Mouse (Mus musculus) A20 (cell line): ENCODE results near the gene Pla2g12b.
"Not testable (repeated sequence)": the region's sequence is repeated elsewhere in the genome, so short reads cannot be mapped to it uniquely, and the experiment has no call there.

Experiments
- DNase-seq: peaks from one replicate; pipeline ENCODE4 v3.0.0-alpha.2; 2011; ENCODE audit warnings: low read depth, low spot score

The Pla2g12b gene

DNA sequence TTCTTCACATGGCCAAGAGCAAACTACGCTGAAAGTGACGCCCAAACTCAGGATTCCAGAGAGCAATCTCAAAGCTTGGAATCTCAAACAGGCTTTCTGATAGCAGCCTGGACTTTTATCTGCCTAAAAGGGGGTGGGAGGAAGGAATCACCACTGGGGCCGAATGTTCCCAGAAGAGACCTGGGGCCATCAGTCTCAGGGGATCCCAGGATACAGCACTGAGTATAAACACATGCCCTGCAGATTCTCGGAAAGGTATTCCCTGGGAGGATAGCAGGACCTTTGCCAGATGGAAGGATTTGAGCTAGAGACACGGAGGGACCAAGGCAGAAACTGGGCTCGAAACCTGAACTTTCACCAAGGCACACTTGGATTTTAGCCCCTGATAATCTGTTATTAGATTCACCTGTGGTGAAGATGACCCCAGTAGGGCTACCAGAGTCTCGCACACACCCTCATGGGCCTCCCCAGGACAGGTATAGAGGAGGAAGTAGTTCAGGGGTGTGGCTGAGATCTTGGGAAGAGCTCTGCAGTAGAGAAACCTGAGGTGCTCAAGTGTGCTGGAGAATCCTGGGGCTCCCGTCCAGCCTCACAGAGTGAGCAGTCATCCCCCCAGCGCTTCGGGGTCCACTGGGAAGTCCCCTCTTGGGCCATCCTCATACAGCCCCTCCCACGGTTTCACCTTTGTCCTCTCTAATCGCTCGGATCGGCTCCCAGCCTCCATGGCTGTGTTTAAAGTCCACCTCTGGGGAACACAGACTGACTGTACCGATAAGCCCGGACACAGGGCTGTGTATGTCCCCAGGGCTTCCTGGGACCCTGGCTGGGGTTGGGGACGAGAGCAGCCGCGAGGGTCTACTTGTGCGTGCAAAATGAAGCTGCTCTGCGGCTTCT is at the start of gene Pla2g12b:
Gene Pla2g12b (plus strand): TSS at position 762 of the 894 bp plus-strand sequence.
- no peak for DNase-seq

DNA sequence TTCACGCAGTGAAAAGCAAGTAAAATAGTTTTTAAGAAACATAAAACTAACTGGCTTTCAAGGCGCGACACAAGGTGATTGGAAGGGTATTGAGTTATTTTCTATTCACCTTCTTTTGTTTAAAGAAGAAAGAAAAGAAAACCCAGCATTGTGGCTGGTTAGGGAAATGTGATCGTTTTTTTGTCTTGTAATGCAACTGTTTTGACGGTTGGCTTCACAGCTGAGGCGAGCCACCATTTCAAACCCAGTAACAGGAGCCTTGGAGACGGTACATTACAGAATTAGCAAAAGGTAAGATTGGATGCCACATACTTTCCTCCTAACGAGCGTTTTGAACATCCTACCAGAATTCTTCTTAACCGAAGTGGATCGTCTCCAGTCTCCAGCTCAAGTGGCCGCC is 49.3 kb upstream of the Pla2g12b start:
- DNase-seq = no peak

DNA sequence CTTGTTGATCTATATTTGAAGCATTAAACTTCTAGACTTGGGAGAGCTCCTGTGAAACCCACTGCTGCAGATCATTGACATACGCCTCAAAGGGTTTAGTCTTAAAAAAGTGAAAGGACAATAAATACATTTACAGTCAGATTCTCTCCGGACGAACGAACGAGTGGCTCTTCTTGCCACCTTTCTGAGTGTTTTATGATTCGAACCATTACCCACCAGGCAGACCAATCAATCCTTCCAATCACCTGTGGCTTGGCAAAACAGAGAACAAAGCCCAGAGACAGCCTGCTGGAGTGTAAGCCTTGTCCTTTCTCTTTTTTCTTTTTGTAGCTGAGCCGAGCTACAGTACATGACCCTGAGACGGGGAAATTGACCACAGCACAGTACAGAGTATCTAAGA is 48.4 kb upstream of the Pla2g12b start:
- DNase-seq = no peak

DNA sequence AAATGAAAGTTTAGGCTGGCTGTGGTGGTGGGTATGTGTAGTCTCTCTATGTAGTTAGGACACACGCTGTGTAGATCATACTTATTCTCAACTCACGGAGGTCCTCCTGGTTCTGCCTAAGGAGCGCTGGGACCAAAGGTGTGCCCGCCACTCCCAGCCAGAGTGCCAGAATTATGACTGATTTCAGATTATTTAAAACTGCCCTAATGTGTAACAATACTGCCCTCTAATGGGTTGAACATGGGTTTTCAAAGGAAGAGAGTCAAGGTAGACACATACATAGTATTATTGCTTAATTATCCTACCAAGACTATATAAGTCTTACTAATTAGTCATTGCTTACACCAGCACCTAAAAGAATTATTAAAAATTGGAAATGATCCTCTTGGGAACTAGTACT is 44.7 kb upstream of the Pla2g12b start:
- no peak for DNase-seq

DNA sequence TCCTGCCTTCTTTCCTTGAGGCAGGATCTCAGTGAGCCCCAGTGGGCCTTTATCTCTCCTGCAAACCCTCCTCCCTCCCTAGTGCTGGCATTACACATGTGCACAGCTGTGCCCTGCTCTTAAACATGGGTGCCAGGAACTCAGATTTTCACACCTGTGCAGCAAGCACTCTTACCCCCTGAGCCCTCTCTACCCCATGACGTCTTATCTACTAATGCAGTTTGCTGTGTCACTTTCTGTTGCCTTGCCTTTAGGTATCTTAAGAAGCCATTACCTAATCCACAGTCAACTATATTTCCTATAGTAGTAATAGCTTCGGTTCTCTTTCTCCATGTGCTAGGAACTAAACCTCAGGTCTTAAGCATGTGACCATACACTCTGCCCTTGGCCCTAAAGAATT is 40.3 kb upstream of the Pla2g12b start:
- no peak for DNase-seq

DNA sequence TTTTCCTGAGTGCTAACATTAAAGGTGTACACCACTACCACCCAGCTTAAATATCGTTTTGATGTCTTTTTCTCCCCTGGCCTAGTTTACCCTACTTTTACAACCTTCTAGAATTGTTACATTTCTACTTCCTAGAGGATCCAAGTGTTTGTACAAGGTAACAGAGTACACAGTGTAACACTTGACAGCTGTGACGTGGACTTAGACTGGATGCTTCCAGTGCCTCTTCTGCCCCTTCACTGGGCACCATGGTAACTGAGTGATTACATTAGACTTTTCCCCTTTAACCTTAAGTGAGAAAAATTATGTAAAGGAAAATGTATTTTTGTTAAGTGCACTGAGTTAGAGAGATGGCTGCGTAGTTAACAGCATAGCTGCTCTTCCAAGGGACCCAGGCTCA is 38.9 kb upstream of the Pla2g12b start:
- DNase-seq = no peak

DNA sequence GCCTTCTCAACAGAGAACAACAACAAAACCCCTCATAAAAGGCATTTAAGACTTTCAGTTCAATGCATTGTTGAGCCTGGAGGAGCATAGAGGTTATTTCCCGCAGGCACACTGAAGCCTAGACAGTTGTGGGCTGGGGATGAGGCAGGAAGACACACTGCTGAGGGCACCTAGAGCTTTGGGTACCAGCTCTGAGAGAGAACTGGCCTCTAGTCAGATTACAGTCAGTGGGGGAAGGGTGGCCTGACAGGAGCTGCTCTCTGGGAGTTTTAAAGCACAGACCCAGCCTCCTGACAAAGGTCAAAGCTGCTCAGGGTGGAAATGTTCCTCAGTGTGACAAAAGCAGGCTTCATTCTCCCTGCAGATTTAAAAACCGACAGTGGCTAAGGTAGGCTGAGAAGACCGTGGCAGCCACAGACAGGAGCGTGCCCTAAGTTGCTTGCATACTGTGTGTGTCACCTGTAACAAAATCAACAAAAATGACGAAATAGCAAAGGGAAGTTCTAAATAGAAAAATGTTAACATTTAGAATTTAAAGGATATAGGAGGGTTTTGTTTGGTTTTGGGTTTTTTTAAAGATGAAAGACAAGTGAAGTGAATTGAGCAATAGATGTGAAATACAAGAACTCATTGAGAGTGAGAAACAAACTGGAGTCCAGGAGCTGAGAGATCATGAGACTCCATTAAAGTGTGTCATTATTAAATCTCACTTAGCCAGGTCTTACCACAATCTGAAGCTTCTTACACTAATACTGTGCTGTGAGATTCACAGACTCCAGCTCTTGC is 37.5 kb upstream of the Pla2g12b start:
- no peak for DNase-seq

DNA sequence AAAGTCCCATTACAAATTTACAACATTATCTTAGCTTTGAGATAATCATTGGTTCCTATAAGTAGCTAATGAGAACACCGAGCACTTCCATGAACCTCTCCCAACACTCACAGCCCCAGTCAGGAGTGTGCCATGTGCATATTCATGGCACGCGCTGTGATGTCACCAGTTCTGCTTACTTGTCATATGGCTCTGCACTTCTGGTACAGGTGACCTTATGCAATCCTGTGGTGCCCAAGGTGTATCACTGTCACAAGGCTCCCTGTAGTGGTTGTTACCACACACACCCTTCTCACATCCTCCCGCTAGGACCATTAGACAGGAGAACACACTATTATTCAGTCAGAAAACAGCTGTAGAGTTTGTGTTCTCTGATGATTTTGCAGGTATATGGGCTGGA is 36.7 kb upstream of the Pla2g12b start:
- no peak for DNase-seq

DNA sequence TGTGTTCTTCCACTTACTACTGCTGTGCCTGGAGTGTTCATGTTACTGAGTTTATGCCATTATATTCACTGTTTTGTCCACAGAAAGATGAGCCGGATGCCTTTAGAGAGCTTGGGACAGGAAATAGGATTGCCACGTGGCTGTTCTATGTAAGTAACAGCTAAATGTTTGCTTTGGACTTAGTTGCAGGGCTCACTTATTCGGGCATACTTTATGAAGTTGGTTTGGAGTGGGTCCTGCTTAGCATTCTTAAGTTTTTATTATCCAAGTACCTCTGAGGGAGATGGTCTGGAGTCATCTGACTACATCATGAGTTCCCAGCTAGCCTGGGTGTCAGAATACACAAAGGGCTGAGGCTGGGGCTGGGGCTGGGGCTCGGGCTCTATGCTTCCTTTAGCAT is 36.3 kb upstream of the Pla2g12b start:
- no peak for DNase-seq

DNA sequence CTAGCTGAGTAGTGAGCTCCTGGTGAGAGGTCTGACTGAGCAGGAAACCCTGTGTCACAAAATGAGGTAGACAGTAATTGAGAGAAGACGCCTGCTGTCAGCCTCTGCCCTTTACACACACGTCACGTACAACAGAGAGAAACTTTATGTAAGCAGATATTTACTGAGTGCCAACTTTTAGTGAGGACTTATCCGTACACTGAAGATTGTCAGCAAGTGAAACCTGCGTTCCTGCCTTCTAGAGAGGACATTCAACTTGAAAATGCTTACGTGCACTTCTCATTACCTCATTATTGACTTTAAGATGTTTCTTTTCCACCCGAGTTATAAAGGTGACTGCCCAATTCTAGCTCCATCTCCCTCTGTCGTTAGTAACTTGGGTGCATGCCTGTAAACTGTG is 34.7 kb upstream of the Pla2g12b start:
- DNase-seq = no peak

DNA sequence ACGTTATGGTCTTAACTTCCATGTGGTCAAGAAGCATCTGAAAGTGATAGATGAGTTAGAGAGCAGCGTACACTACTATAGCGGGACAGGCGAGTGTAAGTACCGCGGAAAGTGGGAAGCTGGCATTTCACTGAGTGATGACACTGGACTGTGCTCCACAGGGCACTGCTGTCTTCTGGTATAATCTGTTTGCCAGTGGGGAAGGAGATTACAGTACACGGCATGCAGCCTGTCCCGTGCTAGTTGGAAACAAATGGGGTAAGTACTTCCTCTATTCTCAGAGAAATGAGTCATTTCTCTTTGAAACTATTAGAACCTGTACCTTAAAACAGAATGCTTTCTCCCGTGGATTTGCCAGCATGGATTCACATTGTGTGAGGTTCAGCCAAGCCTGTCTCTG is 34.0 kb upstream of the Pla2g12b start:
- no peak for DNase-seq

DNA sequence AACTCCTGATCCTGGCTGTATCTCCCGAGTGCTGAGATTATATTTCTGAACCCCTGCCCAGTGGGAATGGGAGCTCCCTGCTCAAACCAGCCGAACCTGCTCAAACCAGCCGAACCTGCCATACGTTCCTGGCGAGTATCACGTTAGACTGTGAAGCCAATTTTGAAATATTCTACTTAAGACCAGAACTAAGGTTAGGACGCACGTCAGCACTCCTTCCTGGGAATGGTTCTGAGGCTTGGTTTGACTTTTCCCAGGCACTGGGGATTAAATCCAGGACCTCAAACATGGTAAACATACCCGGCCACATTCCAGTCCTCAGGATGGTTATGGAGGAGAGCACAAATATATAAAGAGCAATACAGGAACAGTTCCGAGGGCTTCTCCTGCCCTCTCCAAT is 25.6 kb upstream of the Pla2g12b start:
- DNase-seq = no peak

DNA sequence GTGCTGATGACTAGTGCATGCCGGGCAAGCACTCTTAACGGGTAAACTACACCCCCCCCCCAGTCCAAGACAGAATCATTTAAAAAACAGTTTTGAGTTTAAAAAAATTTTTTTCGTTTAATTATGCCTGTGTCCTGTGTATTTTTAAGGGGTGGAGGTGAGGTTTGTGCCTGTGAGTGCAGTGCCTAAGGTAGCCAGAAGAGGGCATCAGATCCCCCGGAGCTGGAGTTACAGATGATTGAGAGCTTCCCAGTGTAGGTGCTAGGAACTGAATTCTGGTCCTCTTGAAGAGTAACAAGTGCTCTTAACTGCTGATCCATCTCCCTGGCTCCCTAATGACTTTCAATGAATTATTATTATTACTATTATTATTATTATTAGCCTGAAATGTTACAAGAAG is 24.7 kb upstream of the Pla2g12b start:
- DNase-seq = no peak

DNA sequence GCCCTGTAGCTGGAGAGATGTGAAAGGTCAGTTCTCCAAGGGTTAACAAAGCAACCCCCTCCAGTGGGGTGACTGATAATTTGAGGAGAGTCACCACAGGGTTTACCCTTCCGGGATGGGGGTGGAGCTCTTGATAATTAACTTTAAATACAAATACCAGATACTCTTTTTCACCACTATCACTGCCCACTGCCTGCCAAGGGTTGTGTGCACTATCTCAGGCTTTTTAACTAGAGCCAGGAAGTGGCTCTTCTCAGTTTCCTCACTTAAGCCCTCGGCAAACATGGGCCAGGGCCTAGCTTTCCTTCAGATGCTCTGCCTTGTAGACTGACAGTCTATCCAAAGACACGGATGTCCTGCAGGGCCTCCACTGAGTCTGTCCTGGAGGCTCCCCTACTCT is 23.5 kb upstream of the Pla2g12b start:
- no peak for DNase-seq

DNA sequence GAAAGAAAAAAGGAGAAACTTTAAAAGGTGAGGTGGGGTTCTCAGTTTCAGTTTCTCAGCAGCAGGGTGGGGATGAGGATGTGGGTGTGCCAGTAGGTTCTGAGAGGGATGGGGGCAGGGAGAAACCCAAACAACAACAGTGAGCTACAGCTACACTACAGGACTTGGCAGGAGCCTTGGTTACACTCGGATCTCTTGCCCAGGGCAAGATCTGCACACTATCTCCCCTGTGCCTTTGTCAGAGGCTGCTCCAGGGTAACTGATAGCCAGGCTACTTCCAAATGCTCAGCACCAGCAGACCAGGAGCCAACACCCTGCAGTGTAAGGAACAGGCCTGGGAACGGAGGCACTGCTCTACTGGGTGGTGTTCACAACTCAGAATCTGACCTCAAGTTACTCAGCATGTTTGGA is 23.0 kb upstream of the Pla2g12b start:
- DNase-seq = no peak

DNA sequence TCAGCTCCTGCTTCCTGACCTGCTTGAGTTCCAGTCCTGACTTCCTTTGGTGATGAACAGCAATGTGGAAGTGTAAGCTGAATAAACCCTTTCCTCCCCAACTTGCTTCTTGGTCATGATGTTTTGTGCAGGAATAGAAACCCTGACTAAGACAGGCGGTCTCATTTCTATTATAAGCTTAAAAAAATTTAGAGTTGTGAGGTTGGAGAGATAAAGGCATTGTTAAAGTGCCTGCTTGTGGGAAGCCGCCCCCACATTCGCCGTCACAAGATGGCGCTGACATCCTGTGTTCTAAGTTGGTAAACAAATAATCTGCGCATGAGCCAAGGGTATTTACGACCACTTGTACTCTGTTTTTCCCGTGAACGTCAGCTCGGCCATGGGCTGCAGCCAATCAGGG is 21.9 kb upstream of the Pla2g12b start:
- peak; percentile 65 for DNase-seq

DNA sequence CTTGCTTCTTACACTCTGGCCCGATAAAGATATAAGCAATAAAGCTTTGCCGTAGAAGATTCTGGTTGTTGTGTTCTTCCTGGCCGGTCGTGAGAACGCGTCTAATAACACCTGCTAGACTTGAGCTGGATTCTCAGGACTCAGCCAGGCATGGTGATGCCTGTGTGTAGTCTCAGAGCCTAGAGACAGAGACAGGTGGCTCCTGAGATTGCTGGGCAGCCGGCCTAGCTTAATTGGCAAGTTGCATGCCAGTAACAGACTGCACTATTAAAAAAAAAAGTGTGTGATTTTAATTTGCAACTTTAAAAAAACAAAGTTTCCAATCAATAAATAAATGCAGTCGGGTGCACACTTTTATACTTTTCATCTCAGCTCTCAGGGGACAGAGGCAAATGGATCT is 16.5 kb upstream of the Pla2g12b start:
- no peak for DNase-seq

DNA sequence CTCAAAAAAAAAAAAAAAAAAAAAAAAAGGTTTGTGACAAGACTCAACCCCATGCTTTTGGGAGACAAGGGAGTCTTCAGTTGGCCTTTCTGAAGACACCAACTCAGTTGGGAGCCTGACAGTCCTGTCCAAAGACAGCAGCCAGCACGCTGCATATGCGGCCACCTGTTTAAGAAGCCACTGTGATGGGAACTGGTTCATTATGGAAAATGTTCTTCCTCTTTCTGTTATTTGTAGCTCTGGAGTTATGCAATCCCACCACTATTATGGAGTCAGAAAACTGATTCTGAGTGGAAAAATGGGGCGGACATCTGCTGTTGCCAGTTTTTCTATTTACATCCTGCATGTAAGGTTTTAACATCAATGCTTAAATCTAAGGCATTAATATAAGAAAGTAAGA is 13.8 kb upstream of the Pla2g12b start:
- DNase-seq = no peak

DNA sequence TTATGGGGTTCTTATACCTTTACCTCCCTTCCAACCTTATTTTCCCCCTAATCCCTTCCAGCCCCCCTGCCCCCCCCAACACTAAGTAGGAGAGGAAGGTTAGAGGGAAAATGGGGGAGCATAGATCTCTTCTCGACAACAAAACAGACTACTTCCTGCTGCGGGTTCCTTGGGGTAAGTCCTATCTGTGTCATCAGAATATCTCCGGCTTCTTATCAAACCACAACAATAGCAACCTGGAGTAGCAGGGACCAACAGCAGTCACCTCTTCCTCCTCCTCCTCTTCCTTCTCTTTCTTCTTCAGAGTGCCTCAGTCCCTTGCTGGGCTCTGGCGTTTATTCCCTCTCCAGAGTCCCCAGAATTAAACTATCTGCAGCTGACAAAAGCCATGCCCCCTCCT is 11.6 kb upstream of the Pla2g12b start:
- DNase-seq = no peak

DNA sequence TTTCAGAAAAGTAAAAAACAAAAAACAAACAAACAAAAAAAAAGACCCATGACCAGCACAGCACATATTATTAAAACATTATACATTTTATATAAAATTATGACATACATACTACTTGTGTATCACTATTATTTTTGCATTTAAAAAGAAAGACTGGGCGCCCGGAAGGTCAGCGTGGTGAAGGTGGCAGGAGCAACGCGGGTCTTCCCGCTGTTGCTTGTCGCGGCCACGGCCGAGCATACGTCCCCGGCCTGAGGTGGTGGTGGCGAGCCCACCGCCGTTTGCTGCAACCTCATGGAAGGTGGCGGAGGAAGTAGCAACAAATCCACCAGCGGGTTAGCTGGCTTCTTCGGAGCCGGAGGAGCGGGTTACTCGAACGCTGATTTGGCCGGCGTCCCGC is 8.0 kb upstream of the Pla2g12b start, which contains the start of gene Gm10273:
Gene Gm10273 (plus strand): TSS at position 172 of the 400 bp plus-strand sequence.
- not testable (repeated sequence) for DNase-seq

DNA sequence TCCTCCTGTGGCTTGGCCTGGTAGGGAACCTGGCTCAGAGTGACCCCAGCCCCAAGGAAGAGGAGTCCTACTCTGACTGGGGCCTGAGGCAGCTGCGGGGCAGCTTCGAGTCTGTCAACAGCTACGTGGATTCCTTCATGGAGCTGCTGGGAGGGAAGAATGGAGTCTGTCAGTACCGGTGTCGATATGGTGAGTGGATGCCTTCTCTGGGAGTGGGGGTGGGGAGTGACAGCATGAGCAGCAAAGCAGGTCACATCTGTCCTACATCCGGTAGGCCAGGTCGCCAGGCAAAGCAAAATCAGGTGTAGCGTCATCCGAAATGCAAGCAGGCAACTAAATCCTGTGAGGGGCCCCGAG is 311 bp downstream of the Pla2g12b start:
- DNase-seq = no peak

DNA sequence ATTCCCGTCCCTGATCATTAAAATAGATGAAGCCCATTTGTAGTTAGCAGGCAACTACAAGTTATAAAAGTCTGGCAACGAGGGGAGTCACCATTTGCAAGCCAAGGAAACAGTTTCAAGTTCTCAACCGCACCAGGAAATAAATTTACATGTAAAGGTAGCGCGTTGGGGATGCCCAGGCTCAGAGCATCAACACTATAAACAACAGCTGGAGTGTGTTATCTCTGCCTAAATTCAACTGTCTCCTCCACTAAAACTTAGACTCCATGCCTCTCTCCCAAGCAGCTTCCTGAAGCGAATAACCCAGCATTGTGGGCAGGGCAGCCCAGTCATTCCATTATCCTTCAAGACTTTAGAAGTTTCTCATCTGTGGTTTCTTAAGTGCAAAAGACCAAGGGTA is 5.0 kb downstream of the Pla2g12b start:
- peak; percentile 27 for DNase-seq

DNA sequence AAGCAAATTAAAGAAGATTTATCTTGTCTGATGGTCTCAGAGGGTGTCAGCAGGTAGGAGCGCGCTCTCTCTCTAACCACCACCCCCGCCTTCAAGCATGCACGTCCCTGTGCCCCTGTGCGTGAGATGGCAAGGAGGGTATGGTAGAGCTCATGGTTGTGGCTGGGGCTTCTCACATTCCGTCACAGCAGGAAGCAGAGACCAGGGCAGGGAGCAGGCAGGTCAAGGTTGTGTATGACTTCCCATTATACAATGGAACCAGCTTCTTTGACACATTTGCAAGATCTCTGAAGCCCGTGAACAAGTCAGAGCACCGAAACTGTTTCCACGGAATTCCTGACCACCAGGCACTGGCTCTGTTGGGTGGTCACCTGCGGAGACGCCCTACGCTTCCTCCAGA is 6.8 kb downstream of the Pla2g12b start:
- no peak for DNase-seq
